Mouse (Mus musculus) gonadal fat pad, adult 2 months (tissue): Measurements from ENCODE around the gene E130114P18Rik. TPM values are rescaled to one million over a fixed set of nuclear protein-coding genes. Genes with fewer than 3 reads are reported as not detected.

Experiments used
- DNase-seq: peaks from one replicate; pipeline ENCODE4 v3.0.0-alpha.2; 2012; ENCODE audit warnings: low read depth
- polyA plus RNA-seq: library from polyadenylated mRNA; depleted of rRNA; stranded (reverse); fragments of >200 nt; gene quantifications from 2 replicates; pipeline ENCODE4 v1.2.3, GENCODE M21; 2012

Gene E130114P18Rik
- polyA plus RNA-seq, 1 experiment, result 0.11 TPM

- DNase-seq, result no peak
These were observed 1.3 kb downstream of the E130114P18Rik start for GRCm38 (mm10) chr4:97776388-97777080.

- DNase-seq, result no peak
These were observed 2.2 kb downstream of the E130114P18Rik start for GRCm38 (mm10) chr4:97775494-97776265.

- DNase-seq, result no peak
These were observed 2.8 kb downstream of the E130114P18Rik start for GRCm38 (mm10) chr4:97775059-97775458.

GRCm38 (mm10) chr4:97774446-97774950 lies 3.4 kb downstream of the E130114P18Rik start:
- DNase-seq, result no peak

GRCm38 (mm10) chr4:97773791-97774190 lies 4.1 kb downstream of the E130114P18Rik start:
- no peak for DNase-seq

GRCm38 (mm10) chr4:97773110-97773593 lies 4.7 kb downstream of the E130114P18Rik start:
- DNase-seq, result peak; percentile 100

- DNase-seq, result no peak
These were observed 5.2 kb downstream of the E130114P18Rik start, which contains the start of gene Nfia for GRCm38 (mm10) chr4:97772641-97773040. Gene Nfia (plus strand): TSS chr4:97772734.

- no peak for DNase-seq
These were observed 5.8 kb downstream of the E130114P18Rik start for GRCm38 (mm10) chr4:97772084-97772484.

- DNase-seq, result no peak
These were observed 6.5 kb downstream of the E130114P18Rik start for GRCm38 (mm10) chr4:97771426-97771825.

GRCm38 (mm10) chr4:97769861-97770260 lies 8.0 kb downstream of the E130114P18Rik start:
- no peak for DNase-seq

GRCm38 (mm10) chr4:97767516-97767915 lies 10.4 kb downstream of the E130114P18Rik start:
- no peak for DNase-seq

- DNase-seq, result no peak
These were observed 10.9 kb downstream of the E130114P18Rik start for GRCm38 (mm10) chr4:97767025-97767424.

GRCm38 (mm10) chr4:97766100-97766499 lies 11.8 kb downstream of the E130114P18Rik start:
- no peak for DNase-seq

GRCm38 (mm10) chr4:97765341-97766020 lies 12.4 kb downstream of the E130114P18Rik start:
- no peak for DNase-seq

GRCm38 (mm10) chr4:97764616-97765015 lies 13.3 kb downstream of the E130114P18Rik start:
- DNase-seq, result no peak

- no peak for DNase-seq
These were observed 19.2 kb downstream of the E130114P18Rik start for GRCm38 (mm10) chr4:97758661-97759060.

GRCm38 (mm10) chr4:97757978-97758461 lies 19.9 kb downstream of the E130114P18Rik start:
- no peak for DNase-seq

- DNase-seq, result no peak
These were observed 20.5 kb downstream of the E130114P18Rik start for GRCm38 (mm10) chr4:97757207-97757977.

- no peak for DNase-seq
These were observed 23.6 kb downstream of the E130114P18Rik start for GRCm38 (mm10) chr4:97754241-97754640.

GRCm38 (mm10) chr4:97753521-97753920 lies 24.4 kb downstream of the E130114P18Rik start:
- no peak for DNase-seq
